28 mouse cellular contexts compared by ENCODE assay signal in the genomic region with DNA sequence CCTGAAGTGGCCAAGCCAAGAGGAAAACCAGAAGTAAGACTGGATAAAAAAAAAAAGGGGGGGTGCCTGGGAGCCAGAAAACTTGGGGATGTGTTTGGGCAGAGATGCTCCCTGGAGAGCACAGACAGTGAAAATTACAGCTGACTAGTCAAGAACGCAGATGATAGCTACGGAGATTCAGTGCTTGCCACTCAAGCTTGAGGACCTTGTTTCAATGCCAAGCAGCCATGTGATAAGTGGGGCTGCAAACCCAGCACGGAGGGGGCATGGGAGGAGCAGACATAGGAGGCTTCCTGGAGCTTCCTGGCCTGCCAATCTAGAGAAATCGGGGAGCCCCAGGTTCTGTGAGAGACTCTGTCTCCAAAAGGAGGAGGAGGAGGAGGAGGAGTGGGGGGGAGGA.
DNase-seq lines count a peak whose midpoint lies in the region; ATAC-seq and TF ChIP-seq lines count a peak whose summit lies in the region.
"Had no signal": no experiment of that assay in that cellular context is flagged by ENCODE, and none has a peak within 500 bp of the region (broad histone marks: within the 10 kb centered on the region; RNA-seq: fewer than 3 reads in every experiment).

No protein-coding gene starts in this region.

- no peak overlapping the region for H3K27ac ChIP-seq in forebrain, embryonic 14.5 days (ENCODE audit: low read depth, low read length)
- no peak overlapping the region for H3K27ac ChIP-seq in forebrain, embryonic 10.5 days
- H3K27ac ChIP-seq in lung, embryonic 16.5 days (ENCODE audit: low read length): 0 out of 2 replicates have a peak overlapping the region, but pooled peaks have one; percentile 21
- 0 out of 2 replicates have a peak overlapping the region, but pooled peaks have one; percentile 29 for H3K27ac ChIP-seq in embryonic facial prominence, embryonic 14.5 days (replicated peaks; ENCODE audit: low read depth, low read length)
- H3K27ac ChIP-seq: hindbrain, embryonic 12.5 days had no signal

- WGBS in forebrain, embryonic 14.5 days: 22% methylated on average over 4 of the region's 4 CpGs
- 55% methylated on average over 4 of the region's 4 CpGs for WGBS in forebrain, embryonic 10.5 days
- 31% methylated on average over 4 of the region's 4 CpGs for WGBS in lung, embryonic 16.5 days
- WGBS in lung, adult 2 months: 40% methylated on average over 4 of the region's 4 CpGs
- WGBS in embryonic facial prominence, embryonic 14.5 days: 47% methylated on average over 4 of the region's 4 CpGs

- H3K27me3 ChIP-seq in forebrain, embryonic 14.5 days (replicated peaks; ENCODE audit: control insufficient read depth, insufficient read depth, low read length): no peaks in the 10 kb centered on the region
- H3K27me3 ChIP-seq in forebrain, embryonic 10.5 days (ENCODE audit: poor library complexity, severe bottlenecking): peaks cover 4% of the 10 kb centered on the region; the same call in 1 of the 2 replicates
- H3K27me3 ChIP-seq in lung, embryonic 16.5 days (ENCODE audit: control insufficient read depth, insufficient read depth, low read depth, low read length): no peaks in the 10 kb centered on the region
- H3K27me3 ChIP-seq in embryonic facial prominence, embryonic 14.5 days (replicated peaks; ENCODE audit: control insufficient read depth, insufficient read depth, low read length): no peaks in the 10 kb centered on the region
- H3K27me3 ChIP-seq: CH12.LX; embryonic facial prominence, embryonic 13.5 days; heart, embryonic 12.5 days; hindbrain, embryonic 12.5 days; Patski had no signal

- peak; percentile 68 for DNase-seq in forebrain, embryonic 14.5 days (ENCODE audit: low spot score)
- DNase-seq in forebrain, embryonic 10.5 days (ENCODE audit: extremely low spot score, low spot score): no peak
- DNase-seq in lung, adult 2 months: no peak
- peak; percentile 77 for DNase-seq in brain, embryonic 14.5 days (ENCODE audit: low read depth)
- peak; percentile 60 for DNase-seq in embryonic facial prominence, embryonic 14.5 days (ENCODE audit: low spot score)
- no peak for DNase-seq in adrenal gland, adult (ENCODE audit: inconsistent age in 2 of 2, low spot score in 1 of 2)
- DNase-seq in embryo, embryonic 10.5 days (ENCODE audit: low spot score): no peak
- DNase-seq: adrenal gland, adult 8-10 months; B cell, adult 2 months; cerebellum, adult 9-10 months; gastrocnemius, postnatal 14 days; heart, adult 11 months; heart, postnatal 10 days; kidney, adult 18-20 months; kidney, postnatal 4 days; layer of hippocampus, adult 9-11 months; lung, adult 18-20 months; lung, postnatal 4 days; right cerebral cortex, postnatal 25 days had no signal

- H3K4me2 ChIP-seq in forebrain, embryonic 14.5 days (ENCODE audit: low read length): no peak overlapping the region
- no peak overlapping the region for H3K4me2 ChIP-seq in lung, embryonic 16.5 days (ENCODE audit: low read depth, low read length)
- no peak overlapping the region for H3K4me2 ChIP-seq in embryonic facial prominence, embryonic 14.5 days (ENCODE audit: low read depth, low read length)
- H3K4me2 ChIP-seq: embryonic facial prominence, embryonic 13.5 days; heart, embryonic 12.5 days; hindbrain, embryonic 12.5 days; liver, embryonic 11.5 days had no signal

- H3K9ac ChIP-seq in forebrain, embryonic 14.5 days (ENCODE audit: low read length): no peak overlapping the region
- H3K9ac ChIP-seq in lung, embryonic 16.5 days (ENCODE audit: low read length): no peak overlapping the region
- no peak overlapping the region for H3K9ac ChIP-seq in embryonic facial prominence, embryonic 14.5 days (ENCODE audit: low read depth, low read length)
- H3K9ac ChIP-seq: embryonic facial prominence, embryonic 13.5 days; heart, embryonic 12.5 days; hindbrain, embryonic 12.5 days had no signal

- ATAC-seq in forebrain, embryonic 14.5 days: peak; percentile 48; the same call in 1 of the 2 replicates
- ATAC-seq in lung, embryonic 16.5 days (ENCODE audit: low read depth): no peak
- ATAC-seq in embryonic facial prominence, embryonic 14.5 days (ENCODE audit: low read depth): no peak
- ATAC-seq: inflammation-experienced regulatory T-cells, adult 6 months; Patski had no signal

- H3K4me3 ChIP-seq in forebrain, embryonic 14.5 days (ENCODE audit: low read depth, low read length): no peak overlapping the region
- H3K4me3 ChIP-seq in forebrain, embryonic 10.5 days: no peak overlapping the region
- H3K4me3 ChIP-seq in lung, embryonic 16.5 days (ENCODE audit: low read length): no peak overlapping the region
- no peak overlapping the region for H3K4me3 ChIP-seq in lung, adult 2 months (replicated peaks; ENCODE audit: extremely low read depth, low read depth, low read length)
- no peak overlapping the region for H3K4me3 ChIP-seq in embryonic facial prominence, embryonic 14.5 days (ENCODE audit: low read depth, low read length)
- H3K4me3 ChIP-seq: embryonic facial prominence, embryonic 13.5 days; heart, embryonic 12.5 days; hindbrain, embryonic 12.5 days had no signal

- H3K9me3 ChIP-seq in forebrain, embryonic 14.5 days (replicated peaks; ENCODE audit: control insufficient read depth, low read length): no peaks in the 10 kb centered on the region
- no peaks in the 10 kb centered on the region for H3K9me3 ChIP-seq in forebrain, embryonic 10.5 days
- H3K9me3 ChIP-seq in lung, embryonic 16.5 days (ENCODE audit: control insufficient read depth, low read length): no peaks in the 10 kb centered on the region
- H3K9me3 ChIP-seq in embryonic facial prominence, embryonic 14.5 days (ENCODE audit: control insufficient read depth, low read length): no peaks in the 10 kb centered on the region
- H3K9me3 ChIP-seq: embryonic facial prominence, embryonic 13.5 days; G1E; heart, embryonic 12.5 days; hindbrain, embryonic 12.5 days had no signal

- TF ChIP-seq POLR2A in lung, adult 2 months (IDR thresholded peaks at IDR 0.05; ENCODE audit: borderline replicate concordance, extremely low read depth, low read depth, low read length): no peak
- no peak for TF ChIP-seq POLR2A in brain, embryonic 14.5 days (IDR thresholded peaks at IDR 0.05; ENCODE audit: borderline replicate concordance, extremely low read depth, insufficient read depth, insufficient read length, poor library complexity, severe bottlenecking)

- no peak for TF ChIP-seq CTCF in lung, adult 2 months (IDR thresholded peaks at IDR 0.05; ENCODE audit: insufficient read depth, low read length)
- TF ChIP-seq CTCF in brain, embryonic 14.5 days (IDR thresholded peaks at IDR 0.05; ENCODE audit: borderline replicate concordance, extremely low read depth, insufficient read depth, insufficient read length): no peak

- peaks cover 8% of the 10 kb centered on the region for H3K4me1 ChIP-seq in forebrain, embryonic 14.5 days (ENCODE audit: control insufficient read depth, insufficient read depth, low read length)
- peaks cover 25% of the 10 kb centered on the region for H3K4me1 ChIP-seq in forebrain, embryonic 10.5 days
- peaks cover 5% of the 10 kb centered on the region; the same call in 1 of the 2 replicates for H3K4me1 ChIP-seq in lung, embryonic 16.5 days (replicated peaks; ENCODE audit: control insufficient read depth, insufficient read depth, low read length)
- no peaks in the 10 kb centered on the region for H3K4me1 ChIP-seq in lung, adult 2 months (ENCODE audit: control insufficient read depth, insufficient read depth, low read length)
- H3K4me1 ChIP-seq in embryonic facial prominence, embryonic 14.5 days (ENCODE audit: control insufficient read depth, insufficient read depth, low read length): peaks cover 25% of the 10 kb centered on the region

- no peaks in the 10 kb centered on the region for H3K36me3 ChIP-seq in forebrain, embryonic 14.5 days (ENCODE audit: control insufficient read depth, insufficient read depth, low read length)
- H3K36me3 ChIP-seq in forebrain, embryonic 10.5 days (replicated peaks): no peaks in the 10 kb centered on the region
- H3K36me3 ChIP-seq in lung, embryonic 16.5 days (ENCODE audit: control insufficient read depth, insufficient read depth, low read length): no peaks in the 10 kb centered on the region
- H3K36me3 ChIP-seq in embryonic facial prominence, embryonic 14.5 days (ENCODE audit: control insufficient read depth, insufficient read depth, low read length): no peaks in the 10 kb centered on the region
- H3K36me3 ChIP-seq: embryonic facial prominence, embryonic 13.5 days; G1E; heart, embryonic 12.5 days; hindbrain, embryonic 12.5 days had no signal

Comparison
In these comparisons a context has a peak if more than half of its experiments do, and no peak if none do; other contexts are left out.
1. DNase-seq: peak in forebrain, embryonic 14.5 days (single experiment), brain, embryonic 14.5 days (single experiment) and embryonic facial prominence, embryonic 14.5 days (single experiment); none in forebrain, embryonic 10.5 days (single experiment), lung, adult 2 months (single experiment), adrenal gland, adult (0 of 2) and embryo, embryonic 10.5 days (single experiment).
2. H3K27ac ChIP-seq: peak in lung, embryonic 16.5 days (single experiment) and embryonic facial prominence, embryonic 14.5 days (single experiment); none in forebrain, embryonic 14.5 days (single experiment) and forebrain, embryonic 10.5 days (single experiment).